Mouse (Mus musculus) MEL (cell line): Measurements from ENCODE around the gene AI182371.

Experiments used
- CTCF ChIP-seq, 3 experiments: IDR thresholded peaks in 2 of 3; conservative IDR thresholded peaks in 1 of 3; 2 replicates each; pipeline ENCODE4 v1.5.1; 2011 to 2012; ENCODE audit warnings: low read length in 3 of 3, low read depth in 2 of 3, mild to moderate bottlenecking in 2 of 3, improper control_type of control experiment in 1 of 3, inconsistent platforms in 1 of 3, mixed read lengths in 1 of 3, moderate library complexity in 1 of 3; ENCODE audit not compliant: control insufficient read depth in 1 of 3, insufficient read depth in 1 of 3, poor library complexity in 1 of 3, severe bottlenecking in 1 of 3
- ELF1 ChIP-seq: IDR thresholded peaks from 2 replicates; pipeline ENCODE4 v1.6.1; 2014; ENCODE audit warnings: low read depth, mild to moderate bottlenecking, inconsistent platforms, low read length, improper control_type of control experiment, moderate library complexity
- EP300 ChIP-seq, 2 experiments: IDR thresholded peaks; 2 replicates each; pipeline ENCODE4 v1.6.1; 2011; ENCODE audit warnings: improper control_type of control experiment in 2 of 2, low read length in 2 of 2, low read depth in 1 of 2, mild to moderate bottlenecking in 1 of 2
- GABPA ChIP-seq: IDR thresholded peaks from 2 replicates; pipeline ENCODE4 v1.6.1; 2012; ENCODE audit warnings: low read depth, mild to moderate bottlenecking, inconsistent platforms, low read length, improper control_type of control experiment, moderate library complexity
- MEF2A ChIP-seq: IDR thresholded peaks from 2 replicates; pipeline ENCODE4 v1.6.1; 2014; ENCODE audit warnings: low read depth, mild to moderate bottlenecking, inconsistent platforms, low read length, improper control_type of control experiment; ENCODE audit not compliant: poor library complexity, insufficient replicate concordance, severe bottlenecking; ENCODE audit errors: extremely low read depth
- POLR2A ChIP-seq, 2 experiments: IDR thresholded peaks; 2 replicates each; pipeline ENCODE4 v1.6.1; 2011 to 2012; ENCODE audit warnings: low read length in 2 of 2, mild to moderate bottlenecking in 2 of 2, control low read depth in 1 of 2, improper control_type of control experiment in 1 of 2, low read depth in 1 of 2, moderate library complexity in 1 of 2; ENCODE audit not compliant: control insufficient read depth in 1 of 2, insufficient read depth in 1 of 2, poor library complexity in 1 of 2
- POLR2AphosphoS5 ChIP-seq: IDR thresholded peaks from 2 replicates; pipeline ENCODE4 v1.6.1; 2012; ENCODE audit warnings: low read depth, borderline replicate concordance, mild to moderate bottlenecking, inconsistent platforms, low read length, moderate library complexity, mixed read lengths
- USF2 ChIP-seq, 2 experiments: IDR thresholded peaks; 2 replicates each; pipeline ENCODE4 v1.6.1; 2011 to 2012; ENCODE audit warnings: improper control_type of control experiment in 2 of 2, low read length in 2 of 2, borderline replicate concordance in 1 of 2, inconsistent platforms in 1 of 2, low read depth in 1 of 2, mild to moderate bottlenecking in 1 of 2; ENCODE audit not compliant: insufficient read depth in 1 of 2

DNA sequence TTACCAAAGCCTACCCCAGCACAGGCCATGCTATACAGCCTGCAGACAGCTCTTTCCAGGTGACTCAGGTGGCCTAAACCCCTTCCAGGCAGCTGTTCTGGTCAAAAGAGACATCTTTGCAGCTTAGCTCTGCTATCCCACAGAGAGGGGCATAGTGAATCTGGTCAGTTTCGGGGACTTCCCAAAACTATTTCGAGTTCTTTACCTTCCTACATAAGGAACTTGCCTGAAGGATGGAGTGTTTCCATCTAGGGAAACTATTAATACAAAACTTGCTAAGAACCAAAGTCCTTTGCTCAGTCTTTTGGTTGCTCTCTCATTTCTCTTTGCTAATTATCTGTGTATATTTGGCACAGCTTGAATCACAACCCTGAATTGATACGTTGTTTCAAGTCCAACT, 40.3 kb upstream of the AI182371 start:
- no peak for TF ChIP-seq POLR2AphosphoS5
- TF ChIP-seq CTCF (IDR thresholded peaks at IDR 0.05 in 2 of 3, conservative IDR thresholded peaks at IDR 0.05 in 1 of 3; ENCODE audit: control insufficient read depth in 1 of 3, insufficient read depth in 1 of 3, low read depth in 2 of 3, low read length in 3 of 3, poor library complexity in 1 of 3, severe bottlenecking in 1 of 3), result no peak
- TF ChIP-seq MEF2A, result no peak
- no peak for TF ChIP-seq POLR2A (IDR thresholded peaks at IDR 0.05; ENCODE audit: control insufficient read depth in 1 of 2, insufficient read depth in 1 of 2, low read depth in 1 of 2, low read length in 2 of 2, poor library complexity in 1 of 2)
- no peak for TF ChIP-seq ELF1
- no peak for TF ChIP-seq USF2 (IDR thresholded peaks at IDR 0.05; ENCODE audit: borderline replicate concordance in 1 of 2, insufficient read depth in 1 of 2, low read depth in 1 of 2, low read length in 2 of 2)
- TF ChIP-seq EP300 (IDR thresholded peaks at IDR 0.05; ENCODE audit: low read depth in 1 of 2, low read length in 2 of 2), result no peak
- no peak for TF ChIP-seq GABPA
